Mouse (Mus musculus): ENCODE measurements around the gene Dnajb2. TPM values are rescaled to one million over a fixed set of nuclear protein-coding genes. Genes with fewer than 3 reads are reported as not detected.

Dnajb2 gene
- 78.7 and 90.5 TPM in 2 replicates for polyA plus RNA-seq (2012; rRNA removed)

DNA sequence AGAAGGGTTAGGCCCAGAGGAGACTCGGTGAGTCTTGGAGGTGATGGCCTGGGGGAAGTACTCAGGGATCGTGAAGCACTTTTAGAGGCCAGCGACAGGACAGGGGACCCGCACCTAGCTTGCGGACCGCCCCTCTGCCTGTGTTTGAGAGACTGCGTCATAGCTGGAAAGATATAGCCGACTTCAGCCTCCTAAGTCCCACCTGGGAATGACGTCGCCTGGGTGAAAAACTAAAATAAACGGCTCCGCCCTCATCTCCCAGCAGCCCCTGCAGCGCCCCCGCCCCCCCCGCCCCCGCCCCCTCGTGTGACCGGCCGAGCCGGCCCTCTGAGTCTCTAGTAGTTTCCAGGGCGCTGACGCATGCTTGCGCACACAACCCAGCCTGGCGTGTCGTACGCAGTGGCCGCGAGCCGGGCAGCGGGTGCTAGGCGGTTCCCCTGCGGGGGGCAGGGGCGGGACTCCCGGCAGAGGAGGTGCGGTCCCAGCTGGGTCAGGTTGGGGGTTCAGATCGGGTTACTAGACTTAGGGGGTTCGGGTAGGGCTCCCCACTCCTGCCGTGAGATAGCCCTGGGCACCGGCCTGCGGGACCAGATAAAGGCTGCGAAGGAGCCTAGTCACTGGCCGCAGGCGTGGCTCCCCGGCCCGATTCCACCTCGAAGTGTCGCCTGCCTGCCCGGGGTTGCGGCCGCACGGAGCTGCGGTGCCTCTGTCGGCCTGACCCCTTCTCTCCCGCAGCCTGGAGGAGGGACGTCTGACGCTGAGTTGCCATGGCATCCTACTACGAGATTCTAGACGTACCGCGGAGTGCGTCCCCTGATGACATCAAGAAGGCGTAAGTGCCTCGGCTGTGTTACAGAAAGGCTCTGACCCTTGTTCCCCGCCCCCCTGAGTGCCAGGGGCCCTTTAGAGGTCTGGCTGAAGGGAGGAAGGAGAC is at the start of gene Dnajb2:
TSS of gene Dnajb2 (plus strand) at position 290 of the 934 bp plus-strand sequence.
- peak; percentile 75 to 87 for DNase-seq (ENCODE audit: extremely low spot score in 1 of 2, low spot score in 1 of 2)

DNA sequence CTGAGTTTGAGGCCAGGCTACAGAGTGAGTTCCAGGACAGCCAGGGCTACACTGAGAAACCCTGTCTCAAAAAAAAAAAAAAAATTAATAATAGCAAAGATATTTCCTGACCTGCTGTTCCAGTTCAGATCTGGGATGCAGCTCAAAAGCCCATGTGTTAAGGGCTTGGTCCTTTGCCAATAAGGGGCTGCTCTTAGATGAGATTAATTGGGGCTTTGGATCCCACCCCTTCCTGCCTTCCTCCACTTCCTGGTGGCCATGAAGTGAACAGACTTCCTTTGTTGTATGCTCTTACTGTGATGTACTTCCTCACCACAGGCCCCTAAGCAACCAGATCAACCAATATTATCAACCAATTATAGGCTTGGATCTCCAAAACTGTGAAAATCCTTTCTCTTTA is 49.1 kb upstream of the Dnajb2 start:
- no peak for DNase-seq (ENCODE audit: extremely low spot score in 1 of 2, low spot score in 1 of 2)

DNA sequence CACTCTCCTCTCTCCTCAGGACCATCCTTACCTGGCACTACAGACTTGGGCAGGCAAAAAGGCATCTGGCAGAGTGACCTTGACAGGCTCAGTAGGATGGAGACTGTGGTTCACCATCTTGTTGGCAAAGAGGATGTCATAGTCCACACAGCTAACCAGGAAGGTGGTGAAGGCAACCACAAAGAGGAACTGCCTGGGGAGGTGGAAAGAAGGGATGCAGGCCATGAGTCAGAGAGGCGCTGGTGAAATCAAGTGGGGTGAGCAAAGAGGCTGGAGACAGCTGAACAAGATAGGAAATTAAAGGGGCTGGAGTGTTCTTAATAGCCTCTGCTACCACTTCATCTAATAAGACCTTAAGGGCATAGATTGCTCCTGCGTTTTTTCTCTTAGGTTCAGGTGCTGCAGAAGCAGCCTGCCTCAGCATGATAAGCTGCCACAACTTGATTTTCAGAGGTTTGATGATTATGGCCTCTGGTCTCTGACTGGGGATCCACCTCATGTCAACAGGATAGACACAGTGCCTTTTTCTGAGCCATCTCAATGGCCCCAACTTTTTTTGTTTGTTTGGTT is 48.2 kb upstream of the Dnajb2 start:
- no peak for DNase-seq (ENCODE audit: extremely low spot score in 1 of 2, low spot score in 1 of 2)

DNA sequence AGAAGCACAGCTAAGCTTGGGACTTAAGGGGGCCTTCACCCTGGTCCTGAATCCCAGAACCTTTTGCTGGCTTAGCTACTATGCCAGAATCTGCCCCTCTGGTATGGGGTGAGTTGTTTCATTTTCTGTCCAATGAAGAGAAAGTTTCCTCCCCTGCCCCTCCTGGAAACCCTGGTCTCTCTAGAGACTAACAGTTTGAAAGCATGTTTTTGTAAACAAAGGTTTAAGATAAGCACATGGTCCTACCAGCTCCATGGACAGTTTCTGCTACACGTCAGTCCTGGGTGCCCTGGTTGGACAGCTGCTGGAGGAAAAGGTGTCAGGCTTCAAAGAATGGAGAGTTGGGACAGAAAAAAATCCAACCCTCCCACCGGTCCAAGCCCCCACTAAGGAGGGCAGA is 45.6 kb upstream of the Dnajb2 start:
- DNase-seq (ENCODE audit: extremely low spot score in 1 of 2, low spot score in 1 of 2) = no peak

DNA sequence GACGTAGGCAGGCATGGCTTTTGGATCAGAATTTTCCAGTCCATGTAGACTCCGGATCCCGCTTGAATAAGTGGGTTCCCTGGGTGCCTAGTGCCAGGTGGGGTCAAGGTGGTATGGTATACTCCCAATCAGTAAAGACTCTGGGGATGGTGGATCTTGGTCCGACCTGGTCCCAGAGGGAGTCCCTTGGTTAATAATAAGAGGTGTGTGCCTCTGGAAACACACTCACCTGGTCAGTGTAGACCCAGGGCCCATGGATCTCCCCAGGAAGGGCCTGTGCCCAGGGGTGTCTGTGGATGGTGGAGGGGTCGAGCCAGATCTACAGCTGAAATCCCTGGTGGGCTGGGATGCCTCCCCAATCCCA is 45.0 kb upstream of the Dnajb2 start:
- no peak for DNase-seq (ENCODE audit: extremely low spot score in 1 of 2, low spot score in 1 of 2)

DNA sequence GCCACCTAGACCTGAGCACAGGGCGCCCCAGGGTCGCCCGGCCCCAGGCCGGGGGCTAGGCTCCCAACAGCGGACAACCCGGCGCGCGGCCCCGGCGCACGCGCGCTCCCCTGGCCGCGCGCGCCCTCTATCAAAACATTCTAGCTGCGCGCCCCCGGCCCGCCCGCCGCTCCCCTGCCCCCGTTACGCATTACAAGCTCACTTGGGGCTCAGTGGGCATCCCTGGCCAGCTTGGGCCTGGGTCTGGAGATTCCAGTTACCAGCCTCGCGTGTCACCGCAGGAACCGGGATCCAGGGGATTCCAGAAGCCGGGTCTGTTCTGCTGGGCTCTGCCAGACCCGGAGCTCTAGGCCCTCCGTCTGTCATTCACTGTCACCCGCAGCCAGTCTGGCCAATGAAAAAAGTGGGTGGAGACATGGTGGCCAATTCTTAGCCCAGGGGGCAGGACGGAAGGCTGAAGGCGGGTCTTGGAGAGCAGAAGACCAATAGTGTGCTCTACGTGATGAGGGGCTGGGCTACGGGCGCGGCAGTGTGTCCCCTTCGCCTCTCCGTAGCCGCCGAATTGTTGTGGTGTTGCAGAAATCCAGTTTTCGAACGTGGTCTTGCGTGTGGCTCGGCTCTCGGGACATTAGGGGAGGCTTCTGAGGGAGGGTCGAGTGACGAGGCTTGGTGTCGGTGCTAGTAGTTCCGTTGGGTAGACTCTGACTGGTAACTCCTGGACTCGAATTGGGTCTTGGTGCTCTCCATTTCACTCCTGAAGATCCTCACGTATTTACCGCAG is 44.4 kb upstream of the Dnajb2 start, which contains the start of the genes Ankzf1 and Atg9a:
TSS of gene Ankzf1 (plus strand) at position 530 of the 781 bp plus-strand sequence.
TSS of gene Atg9a (minus strand) at position 575 of the 781 bp plus-strand sequence.
- DNase-seq (ENCODE audit: extremely low spot score in 1 of 2, low spot score in 1 of 2) = peak; percentile 97 to 98

DNA sequence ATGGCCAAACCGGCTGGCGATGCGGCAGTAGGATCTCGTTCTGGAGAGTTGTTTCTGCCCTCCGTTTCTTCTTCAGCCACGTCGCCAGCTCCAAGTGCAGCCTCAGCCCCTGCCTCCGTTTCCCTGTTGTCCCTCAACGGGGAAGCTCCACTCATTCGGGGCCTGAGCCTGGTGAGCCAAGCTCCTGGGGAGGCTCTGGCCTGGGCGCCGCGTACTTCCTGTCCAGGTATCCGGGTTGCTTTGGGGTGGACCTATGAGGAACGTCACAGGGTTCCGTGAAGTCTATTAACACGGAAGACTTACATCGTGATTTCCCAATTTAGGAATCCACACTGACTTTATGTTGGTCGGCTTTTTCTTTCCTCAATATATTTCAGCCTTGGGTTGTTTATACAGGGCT is 43.8 kb upstream of the Dnajb2 start:
- peak in 1 of 2 experiments; percentile 38 for DNase-seq (ENCODE audit: extremely low spot score in 1 of 2, low spot score in 1 of 2)

DNA sequence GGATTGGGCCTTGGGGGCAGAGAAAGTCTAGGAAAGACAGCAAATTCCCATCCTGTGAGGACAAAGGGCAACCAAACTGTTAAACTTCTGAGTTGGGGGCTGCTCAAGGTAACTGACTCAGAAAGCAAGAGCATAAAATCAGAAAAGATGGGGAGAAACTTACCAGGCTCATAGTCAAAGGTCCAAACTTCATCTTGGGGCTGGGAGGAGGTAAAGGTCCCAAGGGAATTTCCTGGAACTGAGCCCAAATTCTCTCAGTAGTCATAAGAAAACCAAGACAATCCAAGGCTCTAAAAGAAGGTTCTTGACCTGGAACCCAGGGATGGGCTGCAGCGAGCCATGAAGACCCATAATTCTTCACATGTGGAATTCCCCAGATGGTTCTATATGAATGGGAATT is 35.0 kb upstream of the Dnajb2 start:
- no peak for DNase-seq (ENCODE audit: extremely low spot score in 1 of 2, low spot score in 1 of 2)

DNA sequence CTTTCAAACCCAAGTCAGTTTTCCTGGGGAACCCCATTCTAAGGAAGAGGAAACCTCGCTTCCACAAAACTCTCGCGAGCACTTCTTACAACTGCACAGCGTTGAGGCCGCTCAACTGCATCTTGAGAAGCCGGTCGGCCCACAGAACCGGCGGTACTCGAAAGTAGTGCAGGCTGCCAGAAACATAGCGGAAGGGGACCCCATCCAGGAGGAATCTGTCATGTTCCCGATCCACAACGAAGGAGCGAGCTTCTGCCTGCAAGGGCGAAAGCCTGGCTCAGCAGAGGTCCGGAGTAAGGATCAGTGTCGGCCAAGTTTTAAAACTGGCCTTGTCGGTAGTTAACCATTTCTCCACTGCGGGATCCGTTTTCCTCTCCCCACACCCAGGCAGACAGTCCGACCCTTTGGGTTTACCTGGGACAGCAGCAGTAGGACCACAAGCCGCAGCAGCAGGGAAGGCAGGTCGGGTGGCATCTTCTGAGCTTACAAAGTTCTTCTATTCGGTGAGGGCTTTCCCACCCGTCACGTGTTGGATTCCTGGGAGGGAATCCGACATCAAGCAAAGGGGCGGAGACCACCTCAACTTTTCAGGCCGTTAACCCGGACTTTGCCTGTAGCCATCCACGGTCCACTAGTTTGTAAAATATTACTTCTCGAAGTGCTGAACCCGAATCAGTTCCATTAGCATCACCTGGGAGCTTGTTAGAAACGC is 27.1 kb upstream of the Dnajb2 start:
- no peak for DNase-seq (ENCODE audit: extremely low spot score in 1 of 2, low spot score in 1 of 2)

DNA sequence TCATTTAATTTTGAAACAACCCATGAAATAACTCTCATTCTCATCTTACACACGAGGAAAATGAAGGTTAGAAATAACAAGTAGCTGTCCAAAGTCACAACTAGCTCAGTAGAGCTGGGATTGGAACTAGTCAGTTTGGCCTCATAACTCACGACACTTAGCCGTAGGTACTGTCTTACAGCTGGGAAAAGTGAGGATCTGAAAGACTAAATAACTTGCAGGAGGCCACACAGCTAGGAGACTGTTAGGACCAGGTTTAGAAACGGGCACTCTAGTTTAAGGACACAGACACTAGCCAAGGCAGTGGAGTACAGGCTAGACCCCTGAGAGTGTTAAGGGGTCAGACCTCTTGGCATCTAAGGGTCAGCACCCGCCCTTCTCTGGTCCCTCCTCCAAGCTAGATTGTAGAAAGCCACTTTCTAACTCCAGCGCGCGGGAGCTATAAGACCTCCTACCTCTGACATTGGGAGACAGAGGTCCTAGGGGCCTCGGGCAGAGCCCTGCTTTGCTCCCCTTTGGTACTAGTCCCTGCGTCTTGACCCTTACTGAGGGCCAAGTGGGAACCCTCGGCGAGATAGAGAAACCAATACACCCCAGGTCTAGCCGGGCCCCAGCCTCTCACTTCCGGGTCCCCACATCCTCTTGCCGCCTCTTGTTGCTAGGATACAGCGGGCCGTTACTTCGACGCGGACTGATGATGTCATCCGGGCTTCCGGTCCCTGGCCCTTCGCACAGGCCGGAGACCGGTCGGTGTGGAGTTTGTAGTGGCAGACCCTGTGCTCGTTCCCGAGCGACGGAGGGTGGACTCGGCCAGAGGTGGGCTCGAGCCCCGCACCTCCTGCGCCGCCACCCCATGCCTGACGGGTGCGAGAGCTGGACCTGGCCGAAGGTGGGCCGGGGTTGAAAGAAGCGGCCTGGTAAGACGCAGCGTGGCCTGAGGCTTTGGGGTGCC is 25.8 kb upstream of the Dnajb2 start, which contains the start of the genes Glb1l and Stk16:
TSS of gene Glb1l (minus strand) at position 678 of the 952 bp plus-strand sequence.
TSS of gene Stk16 (plus strand) at position 703 of the 952 bp plus-strand sequence.
- peak; percentile 89 to 98 for DNase-seq (ENCODE audit: extremely low spot score in 1 of 2, low spot score in 1 of 2)

DNA sequence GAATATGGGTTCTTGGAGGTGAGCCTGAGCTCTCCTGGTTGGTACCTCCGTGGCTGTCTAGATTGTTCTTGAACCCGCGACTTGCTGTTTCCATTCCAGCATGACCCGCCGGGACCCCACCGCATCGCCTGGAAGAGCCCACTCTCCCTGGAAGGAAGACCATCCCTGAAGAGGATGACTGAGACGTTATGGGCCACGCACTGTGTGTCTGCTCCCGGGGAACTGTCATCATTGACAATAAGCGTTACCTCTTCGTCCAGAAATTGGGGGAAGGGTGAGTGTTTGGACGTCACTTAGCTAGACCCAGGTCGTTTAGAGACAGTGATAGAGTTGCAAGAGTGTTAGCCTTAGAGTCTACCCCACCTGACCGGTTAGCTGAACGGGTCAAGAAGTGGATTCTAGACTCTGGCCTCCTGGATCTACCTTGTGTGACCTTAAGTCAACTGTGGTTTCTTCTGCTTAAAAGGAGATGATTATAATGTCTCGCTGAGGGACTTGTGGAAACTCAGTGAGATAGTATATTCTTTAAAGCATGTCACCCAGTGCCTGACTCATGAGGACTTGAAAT is 25.0 kb upstream of the Dnajb2 start:
- no peak for DNase-seq (ENCODE audit: extremely low spot score in 1 of 2, low spot score in 1 of 2)

DNA sequence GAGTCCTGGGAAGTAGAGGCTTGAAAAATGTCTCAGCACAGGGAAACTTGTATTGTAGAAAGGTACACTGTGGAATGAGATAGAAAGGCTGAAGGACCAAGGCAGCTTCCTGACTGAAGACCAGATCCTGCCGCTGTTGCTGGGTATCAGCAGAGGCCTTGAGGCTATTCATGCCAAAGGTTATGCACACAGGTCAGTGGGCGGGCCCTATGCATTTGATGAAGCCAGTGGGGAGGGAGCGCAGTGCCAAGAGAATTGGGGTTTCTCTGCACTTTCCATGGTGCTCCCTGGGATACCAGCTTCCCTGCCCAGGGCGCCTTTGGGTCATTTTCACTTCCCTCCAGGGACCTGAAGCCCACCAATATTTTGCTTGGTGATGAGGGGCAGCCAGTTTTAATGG is 23.7 kb upstream of the Dnajb2 start:
- no peak for DNase-seq (ENCODE audit: extremely low spot score in 1 of 2, low spot score in 1 of 2)

DNA sequence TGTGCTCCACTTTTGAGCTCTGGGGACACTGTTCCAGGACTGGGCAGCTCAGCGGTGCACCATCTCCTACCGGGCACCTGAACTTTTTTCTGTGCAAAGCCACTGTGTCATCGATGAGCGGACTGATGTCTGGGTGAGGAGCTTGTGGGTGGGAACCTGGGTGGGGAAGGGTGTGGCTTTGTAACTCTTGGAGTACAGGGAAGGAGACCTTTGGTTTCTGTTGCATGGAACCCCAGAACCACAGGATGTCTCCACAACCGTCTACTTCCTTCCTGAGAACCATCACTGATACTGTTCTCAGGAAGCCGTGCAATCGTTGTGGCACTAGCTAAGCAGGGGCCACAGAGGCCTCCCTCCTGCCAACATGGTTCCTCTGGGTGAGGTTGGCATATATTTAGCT is 23.1 kb upstream of the Dnajb2 start:
- DNase-seq (ENCODE audit: extremely low spot score in 1 of 2, low spot score in 1 of 2) = no peak

DNA sequence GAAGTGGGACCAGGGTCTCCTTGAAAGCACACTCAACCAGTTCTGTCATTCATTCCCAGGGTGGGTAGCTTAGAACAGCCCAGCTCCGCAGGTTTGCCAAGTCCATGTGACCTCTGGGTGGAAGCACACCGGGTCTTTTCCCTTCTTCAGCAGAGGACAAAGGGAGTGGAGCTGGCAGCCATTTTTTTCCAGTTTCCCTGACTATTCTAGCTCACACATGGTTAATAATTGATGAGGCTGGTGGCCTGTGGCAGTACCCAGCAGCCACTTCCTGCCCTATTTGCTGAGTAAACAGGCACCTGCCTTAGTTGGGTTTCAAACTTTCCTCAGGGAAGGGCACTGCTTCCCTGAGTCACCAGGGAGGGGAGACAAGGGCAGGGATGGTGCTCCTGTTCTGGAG is 21.8 kb upstream of the Dnajb2 start:
- DNase-seq (ENCODE audit: extremely low spot score in 1 of 2, low spot score in 1 of 2) = no peak

DNA sequence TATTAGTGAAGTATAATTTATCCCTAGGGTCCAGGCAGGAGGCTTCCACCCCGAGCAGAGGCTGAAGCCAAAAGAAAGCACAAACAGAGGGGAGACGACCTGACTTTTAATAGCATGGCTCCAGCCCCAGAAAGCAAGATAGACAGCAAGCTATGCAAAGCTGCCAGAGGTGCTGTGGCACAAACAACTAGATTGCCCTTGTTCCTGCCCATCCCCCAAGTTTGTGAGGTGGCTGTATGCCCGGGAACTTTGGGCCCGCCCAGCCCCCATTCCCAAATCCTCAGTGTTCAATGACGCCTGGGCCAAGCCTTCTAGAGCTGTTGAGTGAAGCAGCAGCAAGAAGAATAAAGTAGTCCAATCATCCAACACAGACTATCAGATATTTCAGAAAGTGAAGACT is 21.3 kb upstream of the Dnajb2 start:
- peak in 1 of 2 experiments; percentile 75 for DNase-seq (ENCODE audit: extremely low spot score in 1 of 2, low spot score in 1 of 2)

DNA sequence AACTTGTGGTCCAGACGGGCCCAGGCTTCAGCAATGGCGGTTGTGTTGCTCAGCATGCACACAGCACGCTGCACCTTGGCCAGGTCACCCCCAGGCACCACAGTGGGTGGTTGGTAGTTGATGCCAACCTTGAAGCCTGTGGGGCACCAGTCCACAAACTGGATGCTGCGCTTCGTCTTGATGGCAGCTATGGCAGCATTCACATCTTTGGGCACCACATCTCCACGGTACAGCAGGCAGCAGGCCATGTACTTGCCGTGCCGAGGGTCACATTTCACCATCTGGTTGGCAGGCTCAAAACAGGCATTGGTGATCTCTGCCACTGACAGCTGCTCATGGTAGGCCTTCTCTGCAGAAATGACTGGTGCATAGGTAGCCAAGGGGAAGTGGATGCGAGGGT is 20.4 kb upstream of the Dnajb2 start:
- no peak for DNase-seq (ENCODE audit: extremely low spot score in 1 of 2, low spot score in 1 of 2)

DNA sequence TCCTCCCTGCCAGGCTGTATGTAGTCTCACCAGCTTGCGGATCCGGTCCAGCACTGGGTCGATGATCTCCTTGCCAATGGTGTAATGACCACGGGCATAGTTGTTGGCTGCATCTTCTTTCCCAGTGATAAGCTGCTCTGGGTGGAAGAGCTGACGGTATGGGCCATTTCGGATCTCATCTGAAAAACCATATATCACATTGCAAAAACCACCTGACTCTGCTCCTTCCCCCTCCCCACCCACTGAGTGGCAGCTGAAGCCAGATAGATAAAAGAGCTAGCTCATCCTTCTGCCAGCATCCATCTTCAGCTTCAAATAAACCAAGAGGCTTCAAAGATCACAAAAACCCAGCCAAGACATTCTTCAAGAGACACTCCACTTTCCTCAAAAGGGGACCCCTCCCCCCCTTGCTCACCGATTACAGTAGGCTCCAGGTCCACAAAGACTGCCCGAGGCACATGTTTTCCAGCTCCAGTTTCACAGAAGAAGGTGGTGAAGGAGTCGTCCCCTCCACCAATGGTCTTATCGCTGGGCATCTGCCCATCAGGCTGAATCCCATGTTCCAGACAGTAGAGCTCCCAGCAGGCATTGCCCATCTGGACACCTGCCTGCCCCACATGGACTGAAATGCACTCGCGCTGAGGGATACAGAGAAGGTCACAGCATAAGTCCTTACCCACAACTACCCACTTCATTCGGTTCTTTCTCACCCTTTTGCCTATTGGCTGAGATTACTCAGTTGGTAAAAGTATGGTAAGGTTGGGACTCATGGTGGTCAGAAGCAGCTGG is 19.2 kb upstream of the Dnajb2 start:
- DNase-seq (ENCODE audit: extremely low spot score in 1 of 2, low spot score in 1 of 2) = no peak

DNA sequence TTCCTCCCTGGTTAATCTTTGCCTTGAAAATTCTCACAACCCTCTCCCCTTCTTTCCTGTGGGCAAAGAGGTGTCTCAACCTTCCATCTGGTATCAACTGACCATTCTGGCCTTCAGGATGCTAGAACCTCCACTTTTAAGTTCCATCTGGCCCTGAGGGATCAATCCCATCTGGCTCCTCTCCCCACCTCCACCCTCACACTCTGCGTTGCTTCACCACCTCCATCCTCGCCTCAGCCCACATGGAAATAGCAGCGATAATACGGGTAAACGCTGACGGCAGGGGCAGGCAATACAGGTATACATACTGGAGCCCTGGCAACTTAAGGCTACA is 18.3 kb upstream of the Dnajb2 start:
- DNase-seq (ENCODE audit: extremely low spot score in 1 of 2, low spot score in 1 of 2) = peak in 1 of 2 experiments; percentile 70
